Mouse (Mus musculus): ENCODE results near the gene Dars. TPM values are rescaled to one million over a fixed set of nuclear protein-coding genes. Genes with fewer than 3 reads are reported as not detected.
"Not testable (repeated sequence)": the region's sequence is repeated elsewhere in the genome, so short reads cannot be mapped to it uniquely, and the experiment has no call there.

Gene Dars
- total RNA-seq, 2 experiments from 2014 or later: 81.5 to 92.3 TPM

- no peak for DNase-seq
Measured at GRCm38 (mm10) chr1:128353092-128353491, 64.1 kb downstream of the Dars start.

GRCm38 (mm10) chr1:128344232-128344631, 72.9 kb downstream of the Dars start:
- no peak for DNase-seq

- DNase-seq: no peak
Measured at GRCm38 (mm10) chr1:128337708-128338320, 79.4 kb downstream of the Dars start.

- no peak for DNase-seq
Measured at GRCm38 (mm10) chr1:128330313-128330712, 86.9 kb downstream of the Dars start.

- no peak for DNase-seq
Measured at GRCm38 (mm10) chr1:128328218-128328617, 89.0 kb downstream of the Dars start, which contains the start of gene Lct. Lct (minus strand) TSS chr1:128328318.

- no peak for DNase-seq
Measured at GRCm38 (mm10) chr1:128327165-128327564, 90.0 kb downstream of the Dars start.

- DNase-seq: no peak
Measured at GRCm38 (mm10) chr1:128324776-128325175, 92.4 kb downstream of the Dars start.

GRCm38 (mm10) chr1:128323026-128323643, 94.0 kb downstream of the Dars start:
- no peak for DNase-seq

- not testable (repeated sequence) for DNase-seq
Measured at GRCm38 (mm10) chr1:128319266-128319665, 97.9 kb downstream of the Dars start.

- DNase-seq: no peak
Measured at GRCm38 (mm10) chr1:128314665-128315064, 102.5 kb downstream of the Dars start.

Other genes starting within 250 kb of the Dars start
- 10 to 100 TPM; 53.5 to 57.1 TPM for gene Ubxn4, start 173.4 kb downstream of the Dars start, total RNA-seq (2021)
- gene Lct, start 89.0 kb downstream of the Dars start, total RNA-seq (2021): under 1 TPM; 0.06 to 0.39 TPM
- gene Mcm6, start 57.7 kb downstream of the Dars start, total RNA-seq (2021): 10 to 100 TPM; 50.0 to 66.8 TPM
- 10 to 100 TPM; 39.8 to 49.6 TPM for gene Cxcr4, start 174.9 kb upstream of the Dars start, total RNA-seq (2021)

All from adrenal gland, postnatal 10 days (tissue).